Mouse (Mus musculus): ENCODE data around the gene Pxmp4.
A peak's percentile ranks its signal among the peaks of the same experiment; 100 is the strongest.

Gene Pxmp4

DNA sequence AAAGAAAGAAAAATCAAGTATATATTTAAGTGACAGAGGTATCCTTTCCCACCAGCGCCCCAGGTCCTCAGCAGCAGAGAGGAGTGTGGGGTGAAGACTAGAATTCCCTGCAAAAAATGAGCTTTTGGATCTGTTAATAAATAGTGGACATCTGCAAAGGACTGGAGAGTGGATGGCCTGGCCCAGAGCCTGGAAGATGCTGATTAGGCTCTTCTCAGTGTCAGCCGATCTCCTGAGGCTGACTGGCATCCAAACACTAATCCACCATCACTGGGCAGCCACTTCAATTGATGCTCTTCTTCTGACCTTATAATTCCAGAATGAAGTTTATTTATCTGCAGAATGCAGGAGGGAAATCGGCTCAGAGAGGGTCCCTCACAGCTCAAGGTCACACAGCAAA is 30.5 kb downstream of the Pxmp4 start:
- no peak for DNase-seq (ENCODE audit: low spot score)

DNA sequence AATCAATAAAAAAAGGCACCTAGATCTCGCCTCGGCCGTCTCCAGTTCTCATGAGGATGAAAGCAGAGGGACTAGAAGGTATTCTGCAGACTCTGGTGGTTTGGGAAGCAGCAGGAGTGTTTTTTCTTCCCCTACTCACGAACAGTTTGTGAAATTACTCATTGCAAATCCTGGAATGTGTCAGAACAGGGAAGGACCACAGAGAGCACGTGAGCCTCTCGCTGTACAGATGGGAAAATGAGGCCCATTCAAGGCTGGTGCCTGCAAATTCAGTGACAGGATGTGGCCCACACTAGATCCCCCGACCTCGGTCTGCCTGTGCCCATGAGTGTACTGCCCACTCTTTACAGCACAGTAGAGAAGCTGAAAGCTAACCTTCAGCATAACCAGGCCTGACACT is 31.5 kb downstream of the Pxmp4 start:
- DNase-seq (ENCODE audit: low spot score) = no peak

DNA sequence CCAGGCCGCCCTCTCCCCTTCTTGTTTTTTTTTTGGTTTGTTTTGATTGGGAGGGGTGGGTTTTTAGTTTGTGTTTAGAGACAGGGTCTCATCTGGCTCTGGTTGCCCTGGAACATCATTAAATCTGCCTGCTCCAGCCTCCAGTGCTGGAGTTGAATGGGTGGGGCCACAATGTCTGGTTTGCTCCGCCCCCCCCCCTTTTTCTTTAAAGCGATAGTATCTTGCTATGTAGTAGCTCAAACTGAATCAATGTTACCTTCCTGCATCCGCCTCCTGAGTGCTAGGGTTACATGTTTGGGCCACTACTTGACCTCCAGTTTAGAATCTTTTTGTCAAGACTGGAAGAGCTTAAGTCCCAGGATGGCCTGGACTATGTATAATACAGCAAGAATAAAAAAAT is 32.2 kb downstream of the Pxmp4 start:
- no peak for DNase-seq (ENCODE audit: low spot score)

DNA sequence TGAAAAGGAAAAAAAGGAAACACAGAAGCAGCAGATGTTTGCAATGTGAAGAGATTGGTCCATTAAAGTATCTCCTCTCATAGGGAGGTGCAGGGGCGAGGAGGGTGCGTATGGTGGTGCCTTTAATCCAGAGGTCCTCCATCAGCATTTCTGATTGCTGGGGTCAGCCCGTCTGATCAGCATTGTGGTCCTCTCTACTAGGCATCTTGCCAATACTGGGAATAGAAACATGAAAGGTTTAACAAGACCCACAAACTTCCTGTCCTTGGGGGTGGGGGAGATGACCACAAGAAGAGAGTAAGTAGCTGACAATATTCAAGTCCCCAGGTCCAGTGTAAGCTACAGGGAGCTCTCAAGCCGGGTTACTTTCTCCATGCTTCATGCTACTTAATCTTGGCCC is 32.8 kb downstream of the Pxmp4 start:
- no peak for DNase-seq (ENCODE audit: low spot score)

DNA sequence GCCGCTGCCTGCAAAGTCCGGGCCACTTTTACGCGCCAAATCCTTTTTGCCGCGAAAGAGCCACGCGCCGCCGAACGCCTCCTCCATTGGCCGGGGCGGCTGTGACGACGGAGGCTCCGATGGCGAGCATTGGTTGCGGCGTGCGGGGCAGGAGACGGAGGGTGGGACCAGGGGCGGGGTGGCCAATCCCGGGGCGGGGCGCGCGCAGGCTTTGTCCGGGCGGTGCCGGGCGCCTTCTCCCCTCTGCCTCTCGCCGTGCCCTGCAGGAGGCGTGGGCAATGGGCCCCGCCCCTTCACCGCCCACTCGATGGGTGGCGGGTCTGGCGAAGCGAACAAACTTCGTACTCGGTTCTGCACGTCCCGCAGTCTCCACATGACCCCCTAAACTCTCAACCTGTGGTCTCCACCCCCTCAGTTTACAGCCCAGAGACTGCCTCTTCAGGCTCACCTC is 33.6 kb downstream of the Pxmp4 start, which contains the start of gene E2f1:
Gene E2f1 (minus strand): TSS at position 57 of the 451 bp plus-strand sequence.
- peak; percentile 99 for DNase-seq (ENCODE audit: low spot score)

DNA sequence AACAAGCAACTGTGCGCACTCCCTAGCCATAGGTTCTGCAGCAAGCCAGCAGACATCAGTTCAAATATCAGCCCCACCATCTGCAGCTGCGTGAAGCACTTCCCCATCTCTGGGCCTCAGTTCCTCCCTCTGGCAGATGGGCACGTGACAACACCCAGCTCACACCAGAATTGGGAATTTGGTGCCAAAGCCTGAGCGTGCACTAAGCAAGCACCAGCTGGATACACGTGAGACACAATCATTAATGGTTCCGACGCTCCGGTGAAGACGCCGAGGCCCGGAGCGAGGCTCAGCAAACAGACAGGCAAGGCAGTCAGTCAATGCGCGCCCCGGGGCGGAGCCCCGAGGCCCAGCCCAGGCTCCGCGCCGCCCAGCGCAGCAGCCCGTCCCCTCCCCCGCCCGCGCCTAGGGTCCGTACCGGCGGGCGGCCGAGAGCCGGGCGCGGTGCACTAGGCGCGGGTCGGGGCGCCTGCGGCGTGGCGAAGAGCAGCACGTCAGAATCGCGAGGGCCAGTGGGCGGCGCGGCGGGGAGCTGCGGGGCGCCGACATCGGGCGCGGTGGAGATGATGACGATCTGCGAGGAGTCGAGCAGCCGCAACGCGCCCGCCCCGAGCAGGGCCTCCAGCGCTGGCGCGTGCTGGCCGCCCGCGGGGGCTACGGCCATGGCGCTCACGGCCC is 34.3 kb downstream of the Pxmp4 start:
- DNase-seq (ENCODE audit: low spot score) = peak; percentile 83

DNA sequence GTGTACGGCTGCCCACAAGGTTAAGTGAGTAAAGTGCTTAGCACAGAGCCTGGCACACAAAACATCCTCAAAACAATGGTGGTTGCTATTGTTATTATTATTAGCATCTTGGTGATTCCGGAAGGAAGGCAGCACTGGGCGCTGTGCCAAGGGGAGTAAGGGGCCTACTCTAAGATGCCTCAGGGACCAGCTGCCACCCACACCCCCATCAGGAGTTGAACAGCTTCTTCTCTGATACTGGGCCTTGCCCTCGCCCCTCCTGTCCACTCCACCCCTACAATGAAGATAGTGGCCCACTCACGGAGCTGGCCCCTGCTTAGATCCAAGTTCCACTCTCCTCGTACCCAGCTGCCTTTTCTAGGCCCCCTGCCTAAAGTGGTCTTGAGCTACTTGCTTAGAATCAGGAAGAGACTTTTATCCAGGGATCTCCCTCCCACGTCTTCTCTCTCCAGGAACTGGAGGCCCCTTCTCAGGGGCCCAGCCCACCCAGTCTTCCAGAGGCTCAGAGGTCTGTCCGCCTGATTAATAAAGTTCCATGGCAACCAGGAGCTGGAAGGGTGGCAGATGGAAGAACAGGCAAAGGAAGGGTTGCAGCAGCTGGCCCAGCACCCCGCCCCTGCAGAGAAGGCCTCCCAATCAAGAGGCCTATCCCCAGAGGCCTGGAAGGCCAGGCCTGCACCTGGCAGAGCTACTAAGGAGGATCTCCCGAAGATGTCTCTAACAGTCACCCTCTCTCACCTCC is 35.0 kb downstream of the Pxmp4 start:
- DNase-seq (ENCODE audit: low spot score) = no peak

DNA sequence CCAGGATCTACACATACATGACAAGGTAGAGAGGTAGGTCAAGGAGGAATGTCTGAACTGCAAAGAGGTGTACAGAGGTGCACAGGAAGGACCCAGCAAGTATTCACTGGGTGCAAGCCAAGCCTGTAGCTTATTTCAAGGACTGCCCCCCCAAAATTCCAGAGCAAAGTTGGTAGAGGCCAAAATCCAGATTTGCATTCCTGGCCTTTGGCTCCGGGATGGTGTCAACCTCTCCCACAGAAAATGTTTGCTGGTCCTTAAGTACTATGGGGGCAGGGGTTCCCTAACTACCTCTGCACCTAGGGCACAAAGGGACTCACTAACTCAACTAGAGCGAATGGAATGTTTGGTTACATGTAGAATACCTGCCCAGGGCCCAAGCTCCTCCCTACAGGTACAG is 35.7 kb downstream of the Pxmp4 start:
- no peak for DNase-seq (ENCODE audit: low spot score)

DNA sequence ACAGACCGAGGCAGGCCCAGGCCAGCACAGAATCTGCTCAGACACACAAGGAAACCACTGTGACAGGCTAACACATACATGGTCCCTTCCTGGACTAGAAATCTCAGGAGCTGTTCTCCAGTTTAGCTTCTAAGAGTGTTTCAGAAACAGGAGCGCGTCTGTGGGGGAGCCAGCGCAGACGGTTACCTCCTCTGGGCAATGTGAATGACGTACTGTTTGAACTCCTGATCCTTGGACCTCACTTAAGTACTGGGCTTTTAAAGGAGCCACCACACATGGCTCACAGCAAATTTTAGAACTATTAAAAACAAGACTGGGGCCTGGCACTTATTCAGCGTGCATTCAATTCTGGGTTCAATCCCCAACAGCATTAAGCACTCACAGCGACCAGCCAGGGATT is 36.9 kb downstream of the Pxmp4 start:
- DNase-seq (ENCODE audit: low spot score) = peak; percentile 36

DNA sequence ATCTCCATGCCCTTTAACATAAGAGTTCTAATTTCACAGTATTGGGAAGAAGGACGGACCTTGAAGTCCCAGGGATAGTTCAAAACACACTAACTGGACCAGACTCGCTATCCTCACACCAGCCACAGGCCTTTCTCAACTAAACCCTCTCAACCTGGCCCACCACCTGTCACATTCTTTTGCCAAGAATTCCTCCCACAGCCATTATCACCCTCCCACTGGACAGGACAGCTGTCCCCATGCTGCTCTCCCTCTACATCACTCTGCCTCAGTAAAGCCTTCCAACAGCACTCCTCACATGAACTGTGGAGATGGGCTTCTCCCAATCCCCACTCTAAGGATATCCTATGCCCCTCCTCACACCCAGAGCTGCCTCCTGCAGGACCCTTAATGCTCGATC is 37.9 kb downstream of the Pxmp4 start:
- DNase-seq (ENCODE audit: low spot score) = no peak

DNA sequence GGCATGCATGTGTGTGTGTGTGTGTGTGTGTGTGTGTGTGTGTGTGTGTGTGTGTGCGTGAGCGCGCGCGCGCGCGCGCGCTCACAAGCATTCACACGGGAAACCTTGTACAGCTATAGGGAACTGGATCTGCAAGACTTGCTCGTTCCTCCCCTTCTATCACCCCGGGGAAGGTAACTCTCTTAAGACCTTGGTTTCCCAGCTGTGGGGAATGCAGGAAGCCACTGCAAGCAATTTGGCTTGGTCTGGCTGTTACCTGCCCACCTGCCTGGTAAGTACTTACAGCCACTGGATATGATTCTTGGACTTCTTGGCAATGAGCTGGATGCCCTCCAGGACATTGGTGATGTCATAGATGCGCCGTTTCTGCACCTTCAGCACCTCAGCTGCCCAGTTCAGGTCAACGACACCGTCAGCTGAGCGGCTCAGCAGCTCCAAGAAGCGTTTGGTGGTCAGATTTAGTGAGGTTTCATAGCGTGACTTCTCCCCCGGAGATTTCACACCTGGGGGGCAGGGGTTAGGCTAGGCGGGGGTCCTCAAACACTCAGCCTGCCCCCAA is 39.8 kb downstream of the Pxmp4 start:
- no peak for DNase-seq (ENCODE audit: low spot score)

DNA sequence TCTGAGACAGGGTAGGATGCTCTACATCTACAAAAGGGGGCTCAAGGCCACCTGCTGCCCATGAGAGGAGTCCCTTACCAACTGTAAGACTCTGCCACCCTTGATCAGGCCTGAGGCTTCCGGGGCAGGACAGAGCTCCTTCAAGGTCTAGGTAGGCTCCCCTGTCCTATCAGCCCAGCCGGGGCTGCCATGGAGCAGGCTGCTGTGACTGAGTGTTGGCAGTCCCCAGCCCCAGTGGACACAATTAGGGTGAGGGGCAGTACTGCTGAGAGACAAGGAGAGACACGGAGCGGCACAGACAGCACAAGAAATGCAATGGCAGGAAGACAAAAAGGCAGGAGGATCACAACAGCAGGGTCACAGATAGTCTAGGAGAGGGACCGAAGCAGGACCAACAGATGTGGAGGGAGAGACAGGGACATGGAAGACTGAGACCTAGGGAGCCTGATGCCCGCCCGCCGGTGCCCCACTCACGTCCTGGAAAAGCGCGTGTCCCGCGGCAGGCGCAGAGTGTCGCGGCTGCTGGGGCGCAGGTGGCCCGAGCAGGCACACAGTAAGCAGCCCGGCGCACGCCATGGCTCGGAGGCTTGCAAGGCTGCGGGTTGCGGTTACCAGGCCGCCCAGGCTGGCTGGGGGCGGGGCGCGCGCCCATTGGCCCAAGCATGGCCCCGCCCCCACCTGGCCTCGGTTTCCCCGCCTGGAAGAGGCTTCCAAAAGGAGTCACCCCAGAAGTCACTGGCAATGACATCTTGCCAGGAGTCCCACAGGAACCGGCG is 45.1 kb downstream of the Pxmp4 start, which contains the start of gene Necab3:
Gene Necab3 (minus strand): TSS at position 627 of the 776 bp plus-strand sequence.
- no peak for DNase-seq (ENCODE audit: low spot score)

DNA sequence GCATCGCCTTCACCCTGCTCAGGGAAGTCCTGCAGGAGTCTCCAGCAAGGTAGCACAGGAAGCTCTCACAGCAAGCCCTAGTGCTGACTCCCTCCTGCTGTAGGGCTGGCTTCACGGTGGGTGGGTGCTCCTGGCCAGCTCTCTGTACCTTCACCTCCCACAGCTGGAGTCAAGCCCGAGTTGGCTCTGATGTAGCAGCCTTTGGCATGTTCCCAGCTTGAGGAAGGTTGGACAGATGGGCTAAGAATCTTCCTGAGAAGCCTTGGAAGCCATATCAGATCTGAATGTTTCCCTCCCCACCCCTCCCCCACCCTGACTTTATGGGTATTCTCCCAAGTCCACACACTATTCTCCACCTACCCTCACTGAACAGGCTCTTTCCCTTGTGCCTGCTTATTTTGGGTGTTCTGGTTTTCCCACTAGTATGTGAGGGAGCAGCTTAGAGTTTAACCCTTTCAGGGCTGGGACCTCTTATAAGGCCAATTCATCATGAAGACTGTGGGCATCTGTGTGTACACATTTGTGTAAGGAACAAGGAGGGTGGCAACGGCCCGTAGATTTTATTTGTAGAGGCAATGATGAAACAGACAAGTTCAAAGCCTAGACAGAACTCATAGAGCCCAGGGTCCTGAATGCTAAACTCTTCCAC is 46.2 kb downstream of the Pxmp4 start:
- no peak for DNase-seq (ENCODE audit: low spot score)

DNA sequence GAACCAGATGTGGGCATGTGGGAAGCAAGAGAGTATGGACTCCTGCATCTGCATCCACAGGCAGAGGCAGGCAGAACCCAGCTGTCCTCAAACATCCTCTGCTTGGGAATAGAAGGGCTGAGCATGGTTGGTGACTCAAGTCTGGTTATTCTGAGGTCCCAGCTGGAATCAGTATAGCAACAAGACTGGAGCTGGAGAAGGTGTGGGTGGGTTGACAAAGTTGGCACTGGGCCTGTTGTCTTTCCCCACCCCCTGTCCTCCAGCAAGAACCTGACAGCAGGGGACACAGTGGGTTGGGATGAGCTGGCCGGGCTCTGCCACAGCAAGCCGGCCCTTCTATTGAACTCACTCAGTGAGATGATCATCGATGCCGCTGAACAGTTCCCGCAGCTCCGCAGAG is 48.3 kb downstream of the Pxmp4 start:
- DNase-seq (ENCODE audit: low spot score) = no peak

DNA sequence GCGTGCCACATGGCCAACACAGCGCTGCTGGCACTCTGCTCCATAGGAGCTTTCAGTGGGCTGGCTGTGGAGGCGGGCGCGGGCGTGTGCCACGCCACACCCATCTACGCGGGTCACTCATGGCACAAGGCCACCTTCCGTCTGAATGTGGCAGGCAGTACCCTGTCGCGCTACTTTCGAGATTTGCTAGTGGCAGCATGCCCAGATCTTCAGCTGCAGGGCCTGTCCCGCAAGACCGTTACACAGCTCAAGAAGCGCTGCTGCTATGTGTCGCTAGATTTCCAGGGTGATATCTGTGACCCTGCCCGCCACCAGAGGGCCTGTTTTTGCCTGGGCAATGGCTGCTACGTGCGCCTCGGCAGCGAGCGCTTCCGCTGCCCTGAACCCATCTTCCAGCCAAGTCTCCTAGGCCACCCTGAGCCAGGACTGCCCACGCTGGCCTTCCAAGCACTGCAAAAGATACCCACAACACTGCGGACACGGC is 51.0 kb downstream of the Pxmp4 start:
- DNase-seq (ENCODE audit: low spot score) = no peak

DNA sequence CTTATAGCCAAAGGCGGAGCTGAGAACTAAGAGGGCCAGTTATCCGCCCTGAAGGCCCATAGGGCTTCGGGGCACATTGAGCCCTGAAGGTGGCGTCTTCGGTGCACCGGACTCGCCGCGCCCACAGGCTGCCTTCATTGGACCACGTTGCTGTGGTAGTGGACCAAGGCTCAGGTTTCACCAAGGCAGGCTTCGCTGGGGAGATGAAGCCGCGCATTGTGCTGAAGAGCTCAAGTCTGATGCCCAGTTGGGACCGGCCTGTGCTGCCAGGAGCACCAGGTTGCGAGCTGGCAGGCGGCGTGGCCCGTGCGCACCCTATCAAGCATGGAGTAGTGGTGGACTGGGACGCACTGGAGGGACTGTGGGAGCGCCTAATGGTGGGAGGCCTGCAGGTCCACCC is 51.6 kb downstream of the Pxmp4 start:
- no peak for DNase-seq (ENCODE audit: low spot score)

DNA sequence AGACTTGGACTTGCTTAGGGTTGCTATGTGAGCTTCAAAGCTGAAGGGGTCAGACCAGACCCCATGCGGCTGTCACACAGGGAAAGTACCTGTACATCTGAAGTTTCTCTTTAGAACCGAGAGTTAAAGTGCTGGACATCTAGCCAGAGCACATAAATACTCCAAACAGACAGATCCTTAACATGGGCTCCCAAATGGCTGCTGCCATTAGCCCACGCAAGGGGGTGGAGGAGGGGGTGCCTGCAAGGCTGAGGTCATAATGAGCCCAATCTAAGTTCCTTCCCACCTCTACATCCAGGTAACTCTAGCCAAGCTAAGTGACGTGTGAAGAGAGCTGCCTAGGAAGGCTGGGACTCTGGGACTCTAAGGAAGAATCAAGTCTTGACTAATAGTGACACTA is 52.0 kb downstream of the Pxmp4 start, which contains the start of gene Actl10:
Gene Actl10 (plus strand): TSS at position 301 of the 400 bp plus-strand sequence.
- DNase-seq (ENCODE audit: low spot score) = no peak

DNA sequence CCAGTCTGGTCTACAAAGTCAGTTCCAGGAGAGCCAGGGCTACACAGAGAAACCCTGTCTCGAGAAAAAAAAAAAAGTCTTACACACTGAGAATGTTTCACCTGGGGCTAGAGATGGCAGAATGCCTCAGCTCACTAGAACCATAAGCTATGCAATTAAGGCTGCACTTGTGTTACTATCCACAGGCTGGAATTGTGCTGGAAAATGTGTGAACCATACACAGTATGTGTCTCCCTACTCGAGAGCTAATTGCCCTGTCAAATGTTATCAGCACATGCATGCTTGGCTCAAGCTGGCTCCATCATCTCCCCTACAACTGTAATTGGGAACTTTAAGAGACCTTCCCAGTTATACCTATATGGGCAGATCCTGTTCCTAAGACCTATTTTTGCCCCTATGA is 52.6 kb downstream of the Pxmp4 start:
- no peak for DNase-seq (ENCODE audit: low spot score)

DNA sequence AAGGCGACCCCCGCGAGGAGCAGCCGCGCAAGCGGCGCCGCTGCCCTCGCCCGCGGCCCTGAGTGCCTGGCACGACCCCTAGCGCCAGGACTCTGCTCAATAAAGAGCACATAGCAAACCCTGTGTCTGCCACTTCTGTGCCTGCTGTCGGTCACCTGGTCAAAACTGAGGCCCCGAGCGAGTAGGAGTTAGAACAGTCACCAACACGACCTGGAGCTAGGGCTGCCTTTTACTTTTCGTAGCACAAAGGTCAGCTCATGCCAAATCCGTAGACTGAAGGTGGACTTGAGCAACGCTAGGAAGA is 53.7 kb downstream of the Pxmp4 start:
- DNase-seq (ENCODE audit: low spot score) = no peak

DNA sequence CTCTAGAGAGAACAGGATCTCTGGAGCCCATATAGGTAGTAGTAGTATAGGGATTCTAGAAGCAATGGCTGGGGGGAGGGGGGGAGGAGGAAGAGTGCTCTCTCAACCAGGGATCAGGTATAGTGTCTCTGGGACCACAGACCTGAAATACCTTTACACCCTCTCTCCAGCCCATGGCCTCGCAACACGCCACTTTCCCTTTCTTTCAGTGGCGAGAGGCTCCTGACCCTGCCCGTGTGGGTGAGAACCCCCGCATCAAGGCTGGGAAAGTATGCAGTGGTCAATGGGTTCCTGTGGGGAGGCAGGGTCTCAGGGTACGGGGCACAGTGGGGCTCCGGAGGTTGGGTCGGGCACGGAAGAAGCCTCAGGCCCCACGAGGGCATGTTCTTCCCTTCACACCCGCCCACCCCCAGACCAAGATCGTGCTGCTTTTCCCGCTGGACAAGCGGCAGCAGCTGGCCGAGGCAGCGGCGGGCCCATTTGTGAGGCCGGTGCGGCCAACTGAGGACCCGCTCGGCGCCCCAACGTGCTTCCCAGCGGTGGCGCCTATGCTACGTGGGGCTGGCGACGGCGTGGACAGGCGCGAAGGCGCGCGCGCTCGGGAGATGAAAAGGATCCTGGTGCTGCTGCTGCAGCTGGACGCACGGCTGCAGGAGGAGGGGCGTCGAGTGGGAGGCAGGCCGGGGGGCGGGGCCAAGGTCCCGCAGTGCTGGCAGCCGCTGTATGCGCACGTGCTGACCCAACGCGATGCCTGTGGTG is 54.2 kb downstream of the Pxmp4 start:
- peak; percentile 77 for DNase-seq (ENCODE audit: low spot score)

DNA sequence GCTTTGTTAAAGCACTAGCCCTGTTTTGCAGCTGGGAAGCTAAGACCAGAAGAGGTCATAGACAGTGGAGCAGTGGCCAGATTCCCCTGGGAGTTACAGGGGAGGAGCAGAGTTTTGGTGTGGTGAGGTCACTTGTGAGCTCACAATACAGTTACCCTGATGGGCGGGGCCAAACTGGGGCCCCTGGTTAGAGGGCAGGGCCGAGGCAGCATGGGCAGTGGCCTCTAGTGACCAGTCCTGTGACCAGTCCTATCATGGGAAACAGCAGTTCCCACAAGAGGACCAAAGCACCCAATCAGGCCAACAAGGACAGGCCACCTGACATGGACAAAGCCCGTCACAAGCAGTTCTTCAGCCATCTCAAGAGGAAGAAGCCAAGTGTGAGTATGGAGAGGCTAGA is 54.8 kb downstream of the Pxmp4 start:
- no peak for DNase-seq (ENCODE audit: low spot score)

Data from yolk sac, embryonic 10.5 days (tissue).